Mouse (Mus musculus): ENCODE results near the gene Serinc5.
"Not testable (repeated sequence)": the region's sequence is repeated elsewhere in the genome, so short reads cannot be mapped to it uniquely, and the experiment has no call there.

The Serinc5 gene

GRCm38 (mm10) chr13:92610311-92611221, at the start of gene Serinc5:
Serinc5 (plus strand) TSS chr13:92611091.
- DNase-seq (ENCODE audit: low read depth): peak; percentile 85

GRCm38 (mm10) chr13:92576072-92576471, 34.8 kb upstream of the Serinc5 start, which contains the start of gene Spz1:
Spz1 (minus strand) TSS chr13:92576172.
- no peak for DNase-seq (ENCODE audit: low read depth)

GRCm38 (mm10) chr13:92576688-92577087, 34.2 kb upstream of the Serinc5 start:
- DNase-seq (ENCODE audit: low read depth): no peak

GRCm38 (mm10) chr13:92578210-92578609, 32.7 kb upstream of the Serinc5 start:
- DNase-seq (ENCODE audit: low read depth): no peak

- DNase-seq (ENCODE audit: low read depth): peak; percentile 70
Measured at GRCm38 (mm10) chr13:92580220-92581043, 30.5 kb upstream of the Serinc5 start.

GRCm38 (mm10) chr13:92584094-92584717, 26.7 kb upstream of the Serinc5 start:
- DNase-seq (ENCODE audit: low read depth): no peak

GRCm38 (mm10) chr13:92588704-92589103, 22.2 kb upstream of the Serinc5 start:
- no peak for DNase-seq (ENCODE audit: low read depth)

- DNase-seq (ENCODE audit: low read depth): no peak
Measured at GRCm38 (mm10) chr13:92589255-92589654, 21.6 kb upstream of the Serinc5 start.

GRCm38 (mm10) chr13:92591225-92591624, 19.7 kb upstream of the Serinc5 start:
- DNase-seq (ENCODE audit: low read depth): no peak

GRCm38 (mm10) chr13:92592268-92592785, 18.6 kb upstream of the Serinc5 start:
- no peak for DNase-seq (ENCODE audit: low read depth)

- peak; percentile 85 for DNase-seq (ENCODE audit: low read depth)
Measured at GRCm38 (mm10) chr13:92592786-92593635, 17.9 kb upstream of the Serinc5 start.

GRCm38 (mm10) chr13:92593731-92594396, 17.0 kb upstream of the Serinc5 start:
- DNase-seq (ENCODE audit: low read depth): no peak

GRCm38 (mm10) chr13:92594481-92594880, 16.4 kb upstream of the Serinc5 start:
- no peak for DNase-seq (ENCODE audit: low read depth)

GRCm38 (mm10) chr13:92594907-92595306, 16.0 kb upstream of the Serinc5 start:
- DNase-seq (ENCODE audit: low read depth): no peak

GRCm38 (mm10) chr13:92595424-92595823, 15.5 kb upstream of the Serinc5 start:
- no peak for DNase-seq (ENCODE audit: low read depth)

- DNase-seq (ENCODE audit: low read depth): not testable (repeated sequence)
Measured at GRCm38 (mm10) chr13:92605306-92605705, 5.6 kb upstream of the Serinc5 start.

- DNase-seq (ENCODE audit: low read depth): no peak
Measured at GRCm38 (mm10) chr13:92609486-92610310, 1.2 kb upstream of the Serinc5 start.

GRCm38 (mm10) chr13:92611254-92611784, 428 bp downstream of the Serinc5 start:
- DNase-seq (ENCODE audit: low read depth): no peak

- no peak for DNase-seq (ENCODE audit: low read depth)
Measured at GRCm38 (mm10) chr13:92611917-92612316, 1.0 kb downstream of the Serinc5 start.
